Mouse (Mus musculus) midbrain, embryonic 15.5 days (tissue): ENCODE results near the gene Agap3. TPM values are rescaled to one million over a fixed set of nuclear protein-coding genes. Genes with fewer than 3 reads are reported as not detected.

Experiments used
- ATAC-seq: fragments of 200-750 bp; cut with Nextera tagmentation; replicated peaks from 2 replicates; pipeline ENCODE4 v1.8.0; 2017; ENCODE audit warnings: moderate TSS enrichment
- H3K27ac ChIP-seq: fragments of 300-500 bp; sonication (generic); 2 replicates; pipeline ENCODE4 v1.5.1; 2015; ENCODE audit warnings: mild to moderate bottlenecking, inconsistent platforms
- H3K27me3 ChIP-seq: fragments of 300-500 bp; sonication (generic); replicated peaks from 2 replicates; pipeline ENCODE4 v1.6.1; 2015; ENCODE audit warnings: inconsistent platforms
- H3K36me3 ChIP-seq: fragments of 300-500 bp; sonication (generic); replicated peaks from 2 replicates; pipeline ENCODE4 v1.6.1; 2015; ENCODE audit warnings: inconsistent platforms
- H3K4me1 ChIP-seq: fragments of 300-500 bp; sonication (generic); 2 replicates; pipeline ENCODE4 v1.6.1; 2015; ENCODE audit warnings: inconsistent platforms
- H3K4me2 ChIP-seq: fragments of 300-500 bp; sonication (generic); 2 replicates; pipeline ENCODE4 v1.6.1; 2015; ENCODE audit warnings: inconsistent platforms, mild to moderate bottlenecking, moderate library complexity
- H3K4me3 ChIP-seq: fragments of 300-500 bp; sonication (generic); 2 replicates; pipeline ENCODE4 v1.5.1; 2015; ENCODE audit warnings: mild to moderate bottlenecking, inconsistent platforms
- H3K9ac ChIP-seq: fragments of 300-500 bp; sonication (generic); 2 replicates; pipeline ENCODE4 v1.6.1; 2015; ENCODE audit warnings: mild to moderate bottlenecking, inconsistent platforms
- H3K9me3 ChIP-seq: fragments of 300-500 bp; sonication (generic); 2 replicates; pipeline ENCODE4 v1.6.1; 2016; ENCODE audit warnings: inconsistent platforms
- WGBS: fragments of 180-500 bp; shearing (Covaris S2); methylation state at CpG from one replicate; pipeline ENCODE4 v1.1.7; 2015; ENCODE audit warnings: mixed read lengths; 5-methylcytosine and 5-hydroxymethylcytosine counted together
- polyA plus RNA-seq: library from polyadenylated mRNA; unstranded; fragments of >200 nt; fragmentation: Nextera tagmentation; extraction: Ambion mirVana; gene quantifications from 2 replicates; pipeline ENCODE4 v1.2.1, GENCODE M21; 2015

Agap3 gene
- polyA plus RNA-seq, 1 experiment from 2014 or later: 122 TPM

- Histone ChIP-seq H3K9ac (no peak overlapping the region), H3K36me3 (no peaks in the 10 kb centered on the region), H3K27ac (no peak overlapping the region), H3K27me3 (peaks cover 42% of the 10 kb centered on the region), H3K4me2 (no peak overlapping the region), H3K9me3 (no peaks in the 10 kb centered on the region), H3K4me3 (no peak overlapping the region), H3K4me1 (peaks cover 17% of the 10 kb centered on the region)
- ATAC-seq: peak; percentile 72
- WGBS: 22% methylated on average over 24 of the region's 24 CpGs
These were observed 78.2 kb downstream of the Agap3 start for GRCm38 (mm10) chr5:24530042-24530689.

- H3K36me3 ChIP-seq: no peaks in the 10 kb centered on the region
- H3K4me2 ChIP-seq: no peak overlapping the region
- 57% methylated on average over 11 of the region's 11 CpGs for WGBS
- H3K4me3 ChIP-seq: no peak overlapping the region
- peaks cover 15% of the 10 kb centered on the region for H3K27me3 ChIP-seq
- no peaks in the 10 kb centered on the region for H3K9me3 ChIP-seq
- ATAC-seq: no peak
- no peak overlapping the region for H3K27ac ChIP-seq
- H3K9ac ChIP-seq: no peak overlapping the region
- no peaks in the 10 kb centered on the region for H3K4me1 ChIP-seq
These were observed 81.4 kb downstream of the Agap3 start for GRCm38 (mm10) chr5:24533391-24533790.

- peaks cover 6% of the 10 kb centered on the region for H3K27me3 ChIP-seq
- H3K9ac ChIP-seq: no peak overlapping the region
- no peak overlapping the region for H3K4me3 ChIP-seq
- H3K9me3 ChIP-seq: no peaks in the 10 kb centered on the region
- no peak for ATAC-seq
- H3K36me3 ChIP-seq: no peaks in the 10 kb centered on the region
- H3K27ac ChIP-seq: no peak overlapping the region
- H3K4me1 ChIP-seq: no peaks in the 10 kb centered on the region
- 46% methylated on average over 5 of the region's 5 CpGs for WGBS
- no peak overlapping the region for H3K4me2 ChIP-seq
These were observed 82.3 kb downstream of the Agap3 start for GRCm38 (mm10) chr5:24534292-24534691.

- ATAC-seq: no peak
- Histone ChIP-seq H3K9me3 (no peaks in the 10 kb centered on the region), H3K27me3 (no peaks in the 10 kb centered on the region; the same call in 1 of the 2 replicates), H3K4me1 (no peaks in the 10 kb centered on the region), H3K36me3 (no peaks in the 10 kb centered on the region), H3K27ac (no peak overlapping the region), H3K4me3 (no peak overlapping the region), H3K9ac (no peak overlapping the region), H3K4me2 (no peak overlapping the region)
- WGBS: 90% methylated on average over 3 of the region's 3 CpGs
These were observed 83.8 kb downstream of the Agap3 start for GRCm38 (mm10) chr5:24535731-24536130.

GRCm38 (mm10) chr5:24536511-24536910, 84.5 kb downstream of the Agap3 start:
- no peaks in the 10 kb centered on the region for H3K9me3 ChIP-seq
- no peaks in the 10 kb centered on the region for H3K36me3 ChIP-seq
- 74% methylated on average over 5 of the region's 5 CpGs for WGBS
- H3K4me2 ChIP-seq: no peak overlapping the region
- H3K27ac ChIP-seq: no peak overlapping the region
- no peaks in the 10 kb centered on the region for H3K27me3 ChIP-seq
- no peaks in the 10 kb centered on the region for H3K4me1 ChIP-seq
- ATAC-seq: no peak
- H3K9ac ChIP-seq: no peak overlapping the region
- no peak overlapping the region for H3K4me3 ChIP-seq

GRCm38 (mm10) chr5:24537618-24538017, 85.6 kb downstream of the Agap3 start:
- H3K4me3 ChIP-seq: no peak overlapping the region
- H3K36me3 ChIP-seq: no peaks in the 10 kb centered on the region
- H3K4me1 ChIP-seq: no peaks in the 10 kb centered on the region
- no peak for ATAC-seq
- no peak overlapping the region for H3K9ac ChIP-seq
- no peak overlapping the region for H3K4me2 ChIP-seq
- H3K27me3 ChIP-seq: no peaks in the 10 kb centered on the region
- H3K27ac ChIP-seq: no peak overlapping the region
- 67% methylated on average over 16 of the region's 16 CpGs for WGBS
- H3K9me3 ChIP-seq: no peaks in the 10 kb centered on the region

GRCm38 (mm10) chr5:24539571-24540296, 87.8 kb downstream of the Agap3 start:
- no peak overlapping the region for H3K9ac ChIP-seq
- H3K4me1 ChIP-seq: no peaks in the 10 kb centered on the region
- H3K4me3 ChIP-seq: no peak overlapping the region
- no peaks in the 10 kb centered on the region for H3K9me3 ChIP-seq
- WGBS: 84% methylated on average over 22 of the region's 22 CpGs
- H3K4me2 ChIP-seq: no peak overlapping the region
- H3K36me3 ChIP-seq: no peaks in the 10 kb centered on the region
- H3K27ac ChIP-seq: no peak overlapping the region
- no peaks in the 10 kb centered on the region for H3K27me3 ChIP-seq
- ATAC-seq: no peak

- H3K9ac ChIP-seq: no peak within 1 kb of the TSS
- H3K4me3 ChIP-seq: no peak within 1 kb of the TSS
- H3K36me3 ChIP-seq: no peaks in the 10 kb centered on the region
- 50% methylated on average over 14 of the region's 14 CpGs for WGBS
- no peak within 1 kb of the TSS for H3K4me2 ChIP-seq
- ATAC-seq: no peak
- H3K4me1 ChIP-seq: no peaks in the 10 kb centered on the region
- H3K27me3 ChIP-seq: no peaks in the 10 kb centered on the region
- H3K27ac ChIP-seq: no peak within 1 kb of the TSS
- H3K9me3 ChIP-seq: no peaks in the 10 kb centered on the region
These were observed 88.6 kb downstream of the Agap3 start, which contains the start of gene Asb10 for GRCm38 (mm10) chr5:24540387-24541143. Asb10 (minus strand) TSS chr5:24540978.

- no peak for ATAC-seq
- Histone ChIP-seq H3K9me3 (no peaks in the 10 kb centered on the region), H3K9ac (no peak overlapping the region), H3K4me1 (no peaks in the 10 kb centered on the region), H3K27me3 (no peaks in the 10 kb centered on the region), H3K27ac (no peak overlapping the region), H3K4me2 (no peak overlapping the region), H3K36me3 (no peaks in the 10 kb centered on the region), H3K4me3 (no peak overlapping the region)
- 54% methylated on average over 6 of the region's 6 CpGs for WGBS
These were observed 89.2 kb downstream of the Agap3 start for GRCm38 (mm10) chr5:24541144-24541569.

- no peak overlapping the region for H3K27ac ChIP-seq
- no peaks in the 10 kb centered on the region for H3K9me3 ChIP-seq
- H3K4me1 ChIP-seq: no peaks in the 10 kb centered on the region
- no peaks in the 10 kb centered on the region for H3K27me3 ChIP-seq
- ATAC-seq: no peak
- H3K4me2 ChIP-seq: no peak overlapping the region
- no peak overlapping the region for H3K4me3 ChIP-seq
- no peaks in the 10 kb centered on the region for H3K36me3 ChIP-seq
- H3K9ac ChIP-seq: no peak overlapping the region
- 75% methylated on average over 7 of the region's 7 CpGs for WGBS
These were observed 90.7 kb downstream of the Agap3 start for GRCm38 (mm10) chr5:24542643-24543042.

GRCm38 (mm10) chr5:24550598-24551316, 98.8 kb downstream of the Agap3 start:
- peaks cover 11% of the 10 kb centered on the region for H3K4me1 ChIP-seq
- H3K36me3 ChIP-seq: no peaks in the 10 kb centered on the region
- 0 out of 2 replicates have a peak, but pooled peaks cover under 1% of the 10 kb centered on the region for H3K27me3 ChIP-seq
- H3K9ac ChIP-seq: no peak overlapping the region
- peak overlapping the region; percentile 41 for H3K4me2 ChIP-seq
- no peaks in the 10 kb centered on the region for H3K9me3 ChIP-seq
- peak; percentile 63 for ATAC-seq
- H3K27ac ChIP-seq: no peak overlapping the region
- no peak overlapping the region for H3K4me3 ChIP-seq
- 30% methylated on average over 26 of the region's 26 CpGs for WGBS

- H3K27me3 ChIP-seq: 0 out of 2 replicates have a peak, but pooled peaks cover 3% of the 10 kb centered on the region
- H3K27ac ChIP-seq: no peak overlapping the region
- peak overlapping the region; percentile 41 for H3K4me2 ChIP-seq
- peak; percentile 35; the same call in 1 of the 2 replicates for ATAC-seq
- 39% methylated on average over 2 of the region's 2 CpGs for WGBS
- H3K9me3 ChIP-seq: no peaks in the 10 kb centered on the region
- H3K4me3 ChIP-seq: no peak overlapping the region
- peaks cover 11% of the 10 kb centered on the region for H3K4me1 ChIP-seq
- H3K36me3 ChIP-seq: no peaks in the 10 kb centered on the region
- no peak overlapping the region for H3K9ac ChIP-seq
These were observed 99.3 kb downstream of the Agap3 start for GRCm38 (mm10) chr5:24551317-24551688.
